Mouse (Mus musculus) myocyte (in vitro differentiated cells): ENCODE results near the gene Inip.

Source experiments
- MAX ChIP-seq: IDR thresholded peaks from one replicate; pipeline ENCODE4 v1.6.1; 2011; ENCODE audit warnings: low read depth, mild to moderate bottlenecking, control low read depth
- MYOG ChIP-seq, 3 experiments: IDR thresholded peaks; one replicate each; pipeline ENCODE4 v1.6.1; 2011; ENCODE audit warnings: control low read depth in 2 of 3, low read depth in 2 of 3, mild to moderate bottlenecking in 2 of 3; ENCODE audit not compliant: insufficient read length in 2 of 3, control insufficient read depth in 1 of 3, insufficient read depth in 1 of 3
- POLR2A ChIP-seq: IDR thresholded peaks from one replicate; pipeline ENCODE4 v1.6.1; 2011; ENCODE audit warnings: low read depth, mild to moderate bottlenecking, control low read depth, moderate library complexity; ENCODE audit not compliant: insufficient read length
- TCF3 ChIP-seq: IDR thresholded peaks from one replicate; pipeline ENCODE4 v1.6.1; 2011; ENCODE audit warnings: low read depth, control low read depth; ENCODE audit not compliant: insufficient read length
- USF1 ChIP-seq: IDR thresholded peaks from one replicate; pipeline ENCODE4 v1.6.1; 2011; ENCODE audit warnings: low read depth, mild to moderate bottlenecking, control low read depth, moderate library complexity

- TF ChIP-seq POLR2A, result peak; percentile 71
- no peak for TF ChIP-seq USF1
- TF ChIP-seq MAX, result no peak
- TF ChIP-seq TCF3, result no peak
- no peak for TF ChIP-seq MYOG (IDR thresholded peaks at IDR 0.05; ENCODE audit: control insufficient read depth in 1 of 3, insufficient read depth in 1 of 3, insufficient read length in 2 of 3, low read depth in 2 of 3)
These were observed 17.6 kb downstream of the Inip start for GRCm38 (mm10) chr4:59783685-59784279.
